Mouse (Mus musculus): ENCODE measurements around the gene Itga9.
A peak's percentile ranks its signal among the peaks of the same experiment; 100 is the strongest.

Itga9 gene

DNA sequence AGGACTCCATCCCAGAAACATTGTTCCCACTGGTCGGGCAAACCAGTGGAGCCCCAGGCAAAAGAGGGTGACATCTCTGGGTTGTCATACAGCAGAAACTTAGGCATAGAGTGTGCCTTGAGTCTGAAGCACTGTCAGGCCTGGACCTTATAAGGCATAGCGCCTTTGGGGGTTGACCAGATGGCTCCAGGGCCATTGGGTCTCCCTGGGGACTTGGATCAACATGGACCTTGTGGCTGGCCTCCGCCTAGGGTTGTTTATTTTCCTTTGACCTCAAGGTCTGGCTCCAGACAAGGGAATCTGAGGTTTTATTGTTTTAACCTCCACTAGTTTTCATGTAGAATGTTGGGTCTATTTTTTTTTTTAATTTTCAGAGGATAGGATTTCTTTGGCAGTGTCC is 267.1 kb downstream of the Itga9 start:
- no peak for DNase-seq (ENCODE audit: low read depth, low spot score)

DNA sequence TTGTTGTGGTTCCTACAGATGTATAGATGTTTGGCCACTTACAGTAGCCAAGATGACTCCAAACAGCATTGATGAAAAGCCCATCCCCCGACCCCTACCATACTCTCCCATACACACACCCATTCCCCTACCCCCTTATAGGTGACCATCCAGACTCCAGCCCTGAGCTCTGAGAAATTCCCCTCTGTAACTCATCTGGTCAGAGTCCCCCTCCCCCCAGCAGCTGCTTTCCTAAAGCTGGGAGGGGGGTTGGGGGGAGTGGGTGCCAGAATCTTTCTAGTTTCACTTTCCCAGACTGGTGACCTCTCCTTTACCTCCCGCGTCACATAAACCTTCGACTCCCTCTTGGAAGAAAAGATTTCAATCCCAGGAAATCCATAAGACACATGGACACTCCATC is 269.2 kb downstream of the Itga9 start:
- no peak for DNase-seq (ENCODE audit: low read depth, low spot score)

DNA sequence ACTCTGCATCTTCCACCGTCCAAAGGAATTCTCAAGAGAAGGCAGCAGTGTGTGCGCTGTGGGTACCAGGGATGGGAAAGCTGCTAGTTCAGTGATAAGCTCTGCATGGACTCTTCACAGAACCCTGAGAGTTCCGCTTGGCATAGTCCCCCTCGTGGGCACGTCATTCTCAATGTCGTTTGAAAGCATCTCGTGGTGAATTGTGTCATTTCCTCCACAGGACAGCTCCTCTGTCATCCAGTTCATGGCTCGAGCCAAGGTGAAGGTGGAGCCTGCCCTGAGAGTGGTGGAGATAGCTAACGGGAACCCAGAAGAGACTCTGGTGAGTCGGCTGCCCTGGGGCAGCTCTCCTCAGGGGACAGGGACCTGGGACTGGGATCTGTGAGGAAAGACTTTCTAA is 270.4 kb downstream of the Itga9 start:
- no peak for DNase-seq (ENCODE audit: low read depth, low spot score)

GRCm38 (mm10) chr9:118877365-118878008 is 271.0 kb downstream of the Itga9 start:
- no peak for DNase-seq (ENCODE audit: low read depth, low spot score)

DNA sequence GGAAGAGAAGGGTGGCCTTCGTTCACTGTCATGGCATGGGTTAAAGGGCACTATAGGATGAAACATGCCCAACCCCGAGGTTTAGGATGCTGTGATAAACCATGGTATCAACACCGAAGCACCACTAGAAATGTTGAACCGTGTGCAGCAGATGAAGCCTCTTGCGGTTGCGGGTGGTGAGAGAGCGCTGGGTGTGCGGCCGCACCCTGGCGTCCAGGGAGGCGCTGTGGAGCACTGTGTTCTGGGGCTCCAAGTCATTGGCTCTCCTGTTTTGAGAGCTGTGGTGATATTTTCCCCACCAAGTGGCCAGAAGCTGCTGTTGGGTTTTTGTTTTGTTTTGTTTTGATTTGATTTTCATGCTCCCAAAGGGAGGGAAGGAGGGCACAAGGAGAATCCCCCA is 272.1 kb downstream of the Itga9 start:
- no peak for DNase-seq (ENCODE audit: low read depth, low spot score)

GRCm38 (mm10) chr9:118881281-118881945 is 274.9 kb downstream of the Itga9 start:
- DNase-seq (ENCODE audit: low read depth, low spot score): peak; percentile 60

- peak; percentile 66 for DNase-seq (ENCODE audit: low read depth, low spot score)
These were observed 275.4 kb downstream of the Itga9 start for GRCm38 (mm10) chr9:118881946-118882284.

DNA sequence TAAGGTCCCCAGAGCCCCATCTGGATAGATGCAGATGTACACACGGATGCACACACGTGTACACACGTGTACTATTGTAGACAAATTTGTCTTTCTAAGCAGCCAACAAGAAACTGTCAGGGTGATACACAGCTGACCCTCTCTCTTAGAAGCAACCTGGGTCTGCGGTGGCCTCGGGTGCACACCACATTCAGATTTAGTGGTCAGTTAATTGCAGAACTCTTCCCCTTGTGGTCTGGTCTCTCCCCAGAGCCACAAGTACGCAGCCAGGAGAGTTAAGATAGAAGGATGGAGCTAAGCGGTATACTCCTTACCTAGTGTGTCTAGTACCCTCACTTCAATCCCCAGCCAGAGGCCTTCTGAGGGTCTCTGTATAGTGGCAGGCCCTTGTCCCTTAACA is 276.7 kb downstream of the Itga9 start:
- no peak for DNase-seq (ENCODE audit: low read depth, low spot score)

GRCm38 (mm10) chr9:118885785-118886184 is 279.3 kb downstream of the Itga9 start:
- no peak for DNase-seq (ENCODE audit: low read depth, low spot score)

GRCm38 (mm10) chr9:118887201-118887600 is 280.7 kb downstream of the Itga9 start:
- no peak for DNase-seq (ENCODE audit: low read depth, low spot score)

DNA sequence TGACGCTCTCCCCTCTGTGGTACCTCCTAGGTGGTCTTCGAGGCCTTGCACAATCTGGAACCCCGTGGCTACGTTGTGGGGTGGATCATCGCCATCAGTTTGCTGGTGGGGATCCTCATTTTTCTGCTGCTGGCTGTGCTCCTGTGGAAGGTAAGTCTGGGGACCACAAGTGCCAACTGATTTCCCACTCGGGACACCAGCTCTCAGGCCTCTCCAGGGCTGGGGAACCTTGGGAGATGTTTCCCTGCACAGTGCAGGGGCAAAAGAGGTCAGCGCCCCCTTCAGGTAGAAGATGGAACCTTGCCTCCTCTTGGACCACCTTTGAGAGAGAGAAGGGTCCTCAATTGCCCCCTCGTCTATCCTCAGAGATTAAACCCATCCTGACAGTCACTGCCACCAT is 281.2 kb downstream of the Itga9 start:
- DNase-seq (ENCODE audit: low read depth, low spot score): no peak

DNA sequence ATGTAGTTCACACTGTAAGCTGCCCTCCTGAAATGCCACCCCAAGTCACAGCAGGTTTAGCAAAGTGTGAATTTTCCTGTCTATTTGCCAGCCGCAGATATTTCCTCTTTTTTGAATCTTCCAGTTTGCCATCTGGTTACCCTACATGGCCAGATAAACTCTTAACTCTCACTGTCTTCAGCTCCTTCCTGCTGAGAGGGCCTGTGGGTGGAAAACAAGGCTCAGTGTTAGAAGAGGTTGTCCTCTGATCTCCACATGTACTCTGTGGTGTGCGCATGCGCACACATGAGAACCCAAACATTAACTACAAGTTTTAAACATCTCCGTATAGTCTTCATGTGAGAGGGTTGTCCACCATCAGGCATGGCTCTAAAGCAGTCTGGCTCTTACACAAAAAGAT is 283.7 kb downstream of the Itga9 start:
- DNase-seq (ENCODE audit: low read depth, low spot score): no peak

GRCm38 (mm10) chr9:118890645-118891044 is 284.2 kb downstream of the Itga9 start:
- no peak for DNase-seq (ENCODE audit: low read depth, low spot score)

- DNase-seq (ENCODE audit: low read depth, low spot score): no peak
These were observed 284.6 kb downstream of the Itga9 start for GRCm38 (mm10) chr9:118891068-118891467.

DNA sequence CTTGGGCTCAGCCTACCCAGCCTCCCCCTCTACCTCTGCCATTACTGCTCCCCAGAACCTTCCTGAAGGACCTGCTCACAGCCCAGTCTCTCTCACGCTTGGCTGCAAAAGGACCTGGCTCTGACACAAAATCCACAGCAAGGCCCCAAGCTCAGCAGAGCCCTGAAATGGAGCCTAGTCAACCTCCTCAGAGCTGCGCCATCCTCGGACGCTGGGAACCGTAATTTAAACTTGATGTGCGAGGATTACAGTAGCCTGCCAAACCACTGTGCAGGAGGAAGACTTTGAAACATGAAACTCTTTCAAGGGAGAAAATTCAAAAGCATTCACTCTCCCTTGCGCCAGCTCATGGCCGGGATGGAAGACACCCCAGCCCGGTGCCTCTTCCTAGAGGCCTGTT is 285.1 kb downstream of the Itga9 start:
- DNase-seq (ENCODE audit: low read depth, low spot score): no peak

DNA sequence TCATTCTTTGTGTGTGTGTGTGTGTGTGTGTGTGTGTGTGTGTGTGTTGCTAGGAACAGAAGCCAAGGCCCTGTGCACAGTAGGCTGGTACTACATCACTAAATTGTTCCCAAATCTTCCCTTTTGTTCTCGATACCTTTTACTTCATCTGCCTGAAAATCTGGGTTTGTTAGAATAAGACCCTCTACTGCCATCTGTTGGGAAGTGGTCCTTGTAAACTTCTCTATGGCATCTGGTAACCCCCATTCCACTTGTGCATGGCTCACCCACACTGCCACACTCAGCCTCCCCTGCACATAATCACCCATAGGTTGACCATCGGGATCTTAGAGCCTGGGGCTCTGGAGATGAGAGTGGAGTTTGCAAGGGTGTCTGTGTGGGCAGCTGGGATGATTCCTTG is 288.6 kb downstream of the Itga9 start:
- DNase-seq (ENCODE audit: low read depth, low spot score): no peak

DNA sequence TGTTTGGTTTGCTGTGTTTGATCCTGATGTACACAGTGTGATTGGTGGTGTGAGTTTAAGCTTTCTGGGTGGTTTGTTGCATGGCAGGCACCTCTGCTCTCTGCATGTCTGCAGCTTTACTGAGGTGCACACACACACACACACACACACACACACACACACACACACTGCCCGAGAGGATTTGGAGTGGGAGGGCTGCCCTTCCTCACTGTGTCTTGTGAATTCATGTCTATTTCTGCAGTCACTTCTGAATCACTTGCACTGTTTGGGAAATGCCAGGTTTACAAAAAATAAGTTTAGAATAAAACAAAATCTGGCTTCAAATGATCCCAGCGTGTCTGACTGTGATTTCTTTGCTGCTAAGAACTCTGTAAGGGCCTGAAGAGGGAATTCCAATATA is 294.2 kb downstream of the Itga9 start:
- DNase-seq (ENCODE audit: low read depth, low spot score): peak; percentile 48

DNA sequence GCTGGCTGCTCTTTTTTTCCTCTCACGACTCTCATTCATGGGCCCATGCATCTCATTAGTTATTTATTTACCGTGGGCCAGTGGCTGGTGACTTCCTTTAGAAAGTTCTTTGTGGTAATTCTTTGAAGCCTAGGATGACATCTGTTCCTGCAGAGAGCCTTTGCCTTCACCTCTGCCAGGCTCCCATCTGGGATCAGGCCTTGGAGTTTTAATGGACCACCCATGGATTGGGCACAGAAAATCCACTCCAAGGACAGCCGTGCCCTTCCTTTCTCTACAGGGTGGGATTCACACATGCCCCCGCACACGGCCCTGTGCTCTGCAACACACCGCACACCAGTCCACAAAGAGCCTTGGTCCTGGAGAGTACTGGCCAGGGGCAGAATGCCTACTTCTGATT is 295.4 kb downstream of the Itga9 start:
- DNase-seq (ENCODE audit: low read depth, low spot score): no peak

DNA sequence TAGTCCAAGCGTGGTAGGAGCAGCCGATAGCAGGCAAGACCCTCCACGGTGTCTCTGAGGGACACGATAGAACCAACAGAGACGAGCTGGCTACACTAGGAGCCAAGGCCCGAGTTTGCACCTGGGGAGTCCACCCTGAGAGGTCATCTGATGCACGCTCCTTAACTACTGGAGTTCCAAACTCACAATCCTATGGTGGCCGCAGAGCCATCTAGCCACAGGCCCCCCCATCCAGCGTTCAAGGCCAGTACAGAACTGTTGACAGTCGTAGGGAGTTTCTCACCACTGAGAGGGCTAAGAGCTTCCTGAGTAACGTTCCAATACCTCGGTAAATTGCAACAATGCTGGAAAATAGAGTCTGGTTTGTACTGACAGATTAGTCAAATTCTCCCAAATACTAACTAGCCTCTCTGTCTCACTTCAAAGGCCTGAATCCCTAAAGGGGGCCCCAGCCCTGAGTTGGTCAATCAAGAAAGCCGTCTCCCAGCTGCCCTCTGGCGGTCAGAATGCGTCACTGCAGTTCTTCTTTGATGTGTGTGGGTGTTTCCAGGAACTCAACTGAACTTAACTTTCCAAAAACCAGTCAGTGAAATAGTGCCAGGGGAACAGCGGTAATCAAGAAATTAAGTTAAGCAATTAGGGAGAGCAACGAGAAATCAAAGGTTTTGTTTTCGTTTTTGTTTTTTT is 301.6 kb downstream of the Itga9 start:
- peak; percentile 73 for DNase-seq (ENCODE audit: low read depth, low spot score)

DNA sequence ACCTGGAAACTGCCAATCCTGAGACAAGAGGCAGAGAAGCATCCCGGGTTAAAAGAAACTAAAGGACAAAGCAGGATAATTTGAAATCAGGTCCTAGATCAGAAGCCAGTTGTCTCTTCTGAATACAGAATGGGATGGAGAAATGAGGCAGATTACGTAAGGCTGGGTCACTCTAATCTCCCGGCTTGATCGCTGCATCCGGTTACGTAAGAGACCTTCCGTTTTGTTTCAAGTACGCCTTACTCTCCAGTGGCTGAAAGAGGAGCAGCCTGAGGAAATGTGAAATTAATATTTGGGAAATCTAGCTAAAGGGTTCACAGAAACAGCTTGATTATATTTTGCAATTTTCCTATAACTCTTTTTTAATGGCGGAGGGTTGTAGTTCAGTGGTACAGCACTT is 306.6 kb downstream of the Itga9 start:
- DNase-seq (ENCODE audit: low read depth, low spot score): no peak

- DNase-seq (ENCODE audit: low read depth, low spot score): no peak
These were observed 307.1 kb downstream of the Itga9 start for GRCm38 (mm10) chr9:118913613-118914012.

- DNase-seq (ENCODE audit: low read depth, low spot score): no peak
These were observed 308.1 kb downstream of the Itga9 start for GRCm38 (mm10) chr9:118914589-118914988.

- DNase-seq (ENCODE audit: low read depth, low spot score): peak; percentile 49
These were observed 308.8 kb downstream of the Itga9 start for GRCm38 (mm10) chr9:118915290-118915689.
